In the genomic region with DNA sequence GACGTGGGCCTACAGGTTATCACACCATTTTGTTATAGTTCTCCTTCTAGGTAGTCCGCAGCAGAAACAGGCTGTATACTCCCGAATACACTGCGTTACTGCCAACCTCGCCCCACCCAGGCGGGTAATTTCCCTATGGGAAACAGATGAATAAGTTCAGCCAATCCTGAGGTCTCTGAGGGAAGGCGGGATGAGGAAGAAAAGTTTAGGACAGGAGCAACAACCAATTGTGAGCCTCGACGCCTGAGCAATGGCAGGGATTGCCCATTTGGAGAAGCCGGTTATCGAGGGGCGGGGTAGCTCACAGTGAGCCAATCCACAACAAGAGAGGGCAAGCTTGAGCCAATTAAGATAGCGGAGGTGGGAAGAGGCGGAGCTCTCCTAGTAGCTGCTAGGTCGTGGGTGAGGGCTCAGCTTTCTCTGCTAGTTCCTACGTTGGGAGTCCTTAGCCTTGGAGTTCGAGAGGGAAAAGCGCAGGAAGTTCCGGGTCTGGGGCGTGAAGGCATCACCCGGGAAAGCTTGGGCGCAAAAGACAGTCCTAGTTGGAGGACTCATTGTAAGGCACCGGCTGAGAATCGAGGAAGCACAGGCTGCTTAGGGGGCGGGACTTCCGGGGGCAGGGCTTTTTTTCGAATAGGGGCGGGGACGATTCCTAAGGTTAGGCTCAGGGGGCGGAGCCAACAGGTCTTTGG, we compare ENCODE assay signal across 8 mouse cellular contexts. TPM values are rescaled to one million over a fixed set of nuclear protein-coding genes. Genes with fewer than 3 reads are reported as not detected.
A peak's percentile ranks its signal among the peaks of the same experiment; 100 is the strongest.
DNase-seq lines count a peak whose midpoint lies in the region; ATAC-seq lines count a peak whose summit lies in the region.

Gene Zbtb3, plus strand, starts transcription at position 426 of the 692 bp plus-strand sequence.

- peak within 1 kb of the TSS; percentile 90 for H3K4me2 ChIP-seq in heart, embryonic 14.5 days (ENCODE audit: low read length)
- peak within 1 kb of the TSS; percentile 78 for H3K4me2 ChIP-seq in liver, embryonic 13.5 days
- peak within 1 kb of the TSS; percentile 82 for H3K4me2 ChIP-seq in stomach, embryonic 16.5 days (ENCODE audit: low read depth, low read length)

- DNase-seq in c-Kit-negative CD71-positive TER-119-positive erythroid progenitor cells, embryonic 14.5 days (ENCODE audit: low read depth, low spot score): peak; percentile 97
- peak; percentile 99 for DNase-seq in fibroblast of lung, adult 2 months (ENCODE audit: low read depth)
- DNase-seq in kidney, postnatal 14 days: peak; percentile 97
- peak; percentile 97 for DNase-seq in liver, embryonic 13.5 days
- DNase-seq in neural tube, embryonic 10.5 days (ENCODE audit: extremely low spot score, low spot score): peak; percentile 92

- peak; percentile 88 for ATAC-seq in CD4-positive, CD25-positive, alpha-beta regulatory T cell, adult 4 months
- peak; percentile 97 for ATAC-seq in heart, embryonic 14.5 days (ENCODE audit: insufficient number of reproducible peaks, insufficient read depth, low FRiP score, low read depth)
- ATAC-seq in liver, embryonic 13.5 days (ENCODE audit: low read depth): peak; percentile 95
- peak; percentile 97 for ATAC-seq in stomach, embryonic 16.5 days (ENCODE audit: insufficient read depth, low FRiP score)

- no peaks in the 10 kb centered on the region for H3K9me3 ChIP-seq in heart, embryonic 14.5 days (ENCODE audit: control insufficient read depth, low read length)
- H3K9me3 ChIP-seq in liver, embryonic 13.5 days (replicated peaks): no peaks in the 10 kb centered on the region
- H3K9me3 ChIP-seq in stomach, embryonic 16.5 days (replicated peaks; ENCODE audit: control insufficient read depth, low read length): no peaks in the 10 kb centered on the region

- no peaks in the 10 kb centered on the region for H3K27me3 ChIP-seq in heart, embryonic 14.5 days (ENCODE audit: control insufficient read depth, insufficient read depth, low read length)
- H3K27me3 ChIP-seq in liver, embryonic 13.5 days: no peaks in the 10 kb centered on the region
- H3K27me3 ChIP-seq in stomach, embryonic 16.5 days (ENCODE audit: control insufficient read depth, insufficient read depth, low read length): no peaks in the 10 kb centered on the region

- under 1% methylated on average over 30 of the region's 30 CpGs for WGBS in heart, embryonic 14.5 days
- WGBS in liver, embryonic 13.5 days (ENCODE audit: insufficient replicate concordance): under 1% methylated on average over 30 of the region's 30 CpGs
- WGBS in stomach, embryonic 16.5 days: under 1% methylated on average over 30 of the region's 30 CpGs

- peak within 1 kb of the TSS; percentile 68 for H3K9ac ChIP-seq in heart, embryonic 14.5 days (ENCODE audit: low read length)
- peak within 1 kb of the TSS; percentile 69 for H3K9ac ChIP-seq in liver, embryonic 13.5 days
- peak within 1 kb of the TSS; percentile 80 for H3K9ac ChIP-seq in stomach, embryonic 16.5 days (ENCODE audit: low read length)

- peaks cover 8 to 12% of the 10 kb centered on the region in 2 experiments for H3K4me1 ChIP-seq in heart, embryonic 14.5 days (ENCODE audit: control insufficient read depth in 2 of 2, insufficient read depth in 2 of 2, low read length in 2 of 2)
- H3K4me1 ChIP-seq in liver, embryonic 13.5 days (replicated peaks): peaks cover 48% of the 10 kb centered on the region
- peaks cover 10% of the 10 kb centered on the region for H3K4me1 ChIP-seq in stomach, embryonic 16.5 days (ENCODE audit: control insufficient read depth, insufficient read depth, low read length)

- peak within 1 kb of the TSS; percentile 46 to 97 for H3K4me3 ChIP-seq in heart, embryonic 14.5 days (ENCODE audit: control insufficient read depth in 1 of 2, insufficient read depth in 1 of 2, low read depth in 1 of 2, low read length in 2 of 2)
- peak within 1 kb of the TSS; percentile 68 for H3K4me3 ChIP-seq in liver, embryonic 13.5 days (replicated peaks)
- peak within 1 kb of the TSS; percentile 83 for H3K4me3 ChIP-seq in stomach, embryonic 16.5 days (replicated peaks; ENCODE audit: low read length)

- H3K27ac ChIP-seq in heart, embryonic 14.5 days (replicated peaks in 1 of 2; ENCODE audit: control insufficient read depth in 1 of 2, insufficient read depth in 1 of 2, low read depth in 2 of 2, low read length in 2 of 2): peak within 1 kb of the TSS; percentile 76 to 96
- peak within 1 kb of the TSS; percentile 80 for H3K27ac ChIP-seq in liver, embryonic 13.5 days
- H3K27ac ChIP-seq in stomach, embryonic 16.5 days (ENCODE audit: low read length): peak within 1 kb of the TSS; percentile 94

- H3K36me3 ChIP-seq in heart, embryonic 14.5 days (ENCODE audit: control insufficient read depth, insufficient read depth, low read length): peaks cover 31% of the 10 kb centered on the region
- peaks cover 17% of the 10 kb centered on the region for H3K36me3 ChIP-seq in liver, embryonic 13.5 days
- H3K36me3 ChIP-seq in stomach, embryonic 16.5 days (ENCODE audit: control insufficient read depth, insufficient read depth, low read length): peaks cover 7% of the 10 kb centered on the region; the same call in 1 of the 2 replicates

RNA-seq across cellular contexts. Expression of gene Zbtb3, which starts in this region (rescaled TPM):
- 1 to 10 TPM; 2.1 to 4.7 TPM for polyA plus RNA-seq in CD4-positive, CD25-positive, alpha-beta regulatory T cell, adult 4 months (2017; shearing (Covaris generic))
- 3.0 and 3.2 TPM in 2 replicates for polyA plus RNA-seq in heart, embryonic 14.5 days (2014; fragmentation: Nextera tagmentation; extraction: Ambion mirVana)
- polyA plus RNA-seq in liver, embryonic 13.5 days (2015; fragmentation: Nextera tagmentation; extraction: Ambion mirVana): 1.5 TPM in 2 replicates
- 4.4 and 4.5 TPM in 2 replicates for polyA plus RNA-seq in stomach, embryonic 16.5 days (2015; fragmentation: Nextera tagmentation; extraction: Ambion mirVana)

Comparison
In these comparisons a context has a peak if more than half of its experiments do, and no peak if none do; other contexts are left out.
1. Peak in every context shown above with its lines: DNase-seq, ATAC-seq, H3K4me3 ChIP-seq and H3K27ac ChIP-seq.